Mouse (Mus musculus) liver, embryonic 16.5 days (tissue): Measurements from ENCODE around the gene Efcab3. TPM values are rescaled to one million over a fixed set of nuclear protein-coding genes. Genes with fewer than 3 reads are reported as not detected.

Experiments
- ATAC-seq: fragments of 200-750 bp; cut with Nextera tagmentation; 2 replicates; pipeline ENCODE4 v1.8.0; 2017; ENCODE audit warnings: low read depth, mild to moderate bottlenecking, moderate number of reproducible peaks, moderate library complexity
- H3K27ac ChIP-seq: fragments of 300-500 bp; sonication (generic); 2 replicates; pipeline ENCODE4 v1.5.1; 2014; ENCODE audit warnings: mild to moderate bottlenecking, low read length
- H3K27me3 ChIP-seq: fragments of 300-500 bp; sonication (generic); 2 replicates; pipeline ENCODE4 v1.6.1; 2014; ENCODE audit warnings: low read depth, low read length, mixed read lengths; ENCODE audit not compliant: control insufficient read depth, insufficient read depth
- H3K36me3 ChIP-seq: fragments of 300-500 bp; sonication (generic); 2 replicates; pipeline ENCODE4 v1.6.1; 2014; ENCODE audit warnings: mild to moderate bottlenecking; ENCODE audit not compliant: control insufficient read depth, insufficient read depth
- H3K4me1 ChIP-seq: fragments of 300-500 bp; sonication (generic); 2 replicates; pipeline ENCODE4 v1.6.1; 2014; ENCODE audit warnings: low read depth, low read length, mixed read lengths; ENCODE audit not compliant: control insufficient read depth
- H3K4me2 ChIP-seq: fragments of 300-500 bp; sonication (generic); 2 replicates; pipeline ENCODE4 v1.6.1; 2014; ENCODE audit warnings: low read depth, low read length, mixed read lengths
- H3K4me3 ChIP-seq: fragments of 300-500 bp; sonication (generic); 2 replicates; pipeline ENCODE4 v1.5.1; 2014; ENCODE audit warnings: low read depth, mild to moderate bottlenecking, low read length
- H3K9ac ChIP-seq: fragments of 300-500 bp; sonication (generic); 2 replicates; pipeline ENCODE4 v1.6.1; 2014; ENCODE audit warnings: low read depth, low read length
- H3K9me3 ChIP-seq: fragments of 300-500 bp; sonication (generic); replicated peaks from 2 replicates; pipeline ENCODE4 v1.6.1; 2016; ENCODE audit warnings: low read length; ENCODE audit not compliant: control insufficient read depth
- WGBS: fragments of 180-500 bp; shearing (Covaris S2); extraction: QIAGEN DNeasy Blood & Tissue Kit; methylation state at CpG from one replicate; pipeline ENCODE4 v1.1.7; 2014; ENCODE audit not compliant: insufficient replicate concordance; 5-methylcytosine and 5-hydroxymethylcytosine counted together
- polyA plus RNA-seq: library from polyadenylated mRNA; unstranded; fragments of >200 nt; fragmentation: Nextera tagmentation; extraction: Ambion mirVana; gene quantifications from 2 replicates; pipeline ENCODE4 v1.2.1, GENCODE M21; 2015

Gene Efcab3
- polyA plus RNA-seq, 1 experiment from 2014 or later: 0.13 TPM

GRCm38 (mm10) chr11:105143564-105143963 is 80.2 kb downstream of the Efcab3 start:
- Histone ChIP-seq H3K27ac (peak overlapping the region; percentile 5), H3K4me2 (no peak overlapping the region), H3K9me3 (no peaks in the 10 kb centered on the region), H3K9ac (no peak overlapping the region), H3K4me3 (no peak overlapping the region), H3K4me1 (peaks cover 20% of the 10 kb centered on the region), H3K36me3 (peaks cover 10% of the 10 kb centered on the region; the same call in 1 of the 2 replicates), H3K27me3 (no peaks in the 10 kb centered on the region)
- peak; percentile 80 for ATAC-seq

- no peak overlapping the region for H3K4me2 ChIP-seq
- H3K4me3 ChIP-seq: no peak overlapping the region
- peak; percentile 68 for ATAC-seq
- WGBS: 48% methylated on average over 3 of the region's 3 CpGs
- H3K27me3 ChIP-seq: no peaks in the 10 kb centered on the region
- H3K36me3 ChIP-seq: peaks cover 10% of the 10 kb centered on the region; the same call in 1 of the 2 replicates
- peaks cover 21% of the 10 kb centered on the region for H3K4me1 ChIP-seq
- H3K27ac ChIP-seq: peak overlapping the region; percentile 5
- H3K9me3 ChIP-seq: no peaks in the 10 kb centered on the region
- H3K9ac ChIP-seq: no peak overlapping the region
Measured at GRCm38 (mm10) chr11:105144084-105144483, 80.7 kb downstream of the Efcab3 start.

- no peak overlapping the region for H3K9ac ChIP-seq
- H3K9me3 ChIP-seq: no peaks in the 10 kb centered on the region
- peaks cover 25% of the 10 kb centered on the region for H3K4me1 ChIP-seq
- peaks cover 6% of the 10 kb centered on the region; the same call in 1 of the 2 replicates for H3K36me3 ChIP-seq
- peak overlapping the region; percentile 5 for H3K27ac ChIP-seq
- peak; percentile 35 for ATAC-seq
- no peak overlapping the region for H3K4me3 ChIP-seq
- no peak overlapping the region for H3K4me2 ChIP-seq
- H3K27me3 ChIP-seq: no peaks in the 10 kb centered on the region
- 64% methylated on average over 11 of the region's 11 CpGs for WGBS
Measured at GRCm38 (mm10) chr11:105144508-105145210, 81.3 kb downstream of the Efcab3 start.

- H3K27ac ChIP-seq: peak overlapping the region; percentile 5; the same call in 1 of the 2 replicates
- no peak overlapping the region for H3K9ac ChIP-seq
- no peak overlapping the region for H3K4me3 ChIP-seq
- H3K9me3 ChIP-seq: no peaks in the 10 kb centered on the region
- WGBS: 80% methylated on average over 10 of the region's 10 CpGs
- no peak for ATAC-seq
- H3K4me2 ChIP-seq: no peak overlapping the region
- H3K36me3 ChIP-seq: peaks cover under 1% of the 10 kb centered on the region; the same call in 1 of the 2 replicates
- peaks cover 29% of the 10 kb centered on the region for H3K4me1 ChIP-seq
- H3K27me3 ChIP-seq: no peaks in the 10 kb centered on the region
Measured at GRCm38 (mm10) chr11:105145211-105145610, 81.8 kb downstream of the Efcab3 start.

- no peak for ATAC-seq
- Histone ChIP-seq H3K36me3 (no peaks in the 10 kb centered on the region), H3K4me2 (no peak within 1 kb of the TSS), H3K9me3 (no peaks in the 10 kb centered on the region), H3K4me3 (no peak within 1 kb of the TSS), H3K4me1 (peaks cover 43% of the 10 kb centered on the region), H3K27me3 (no peaks in the 10 kb centered on the region), H3K27ac (peak within 1 kb of the TSS; percentile 35; the same call in 1 of the 2 replicates), H3K9ac (no peak within 1 kb of the TSS)
- 77% methylated on average over 3 of the region's 3 CpGs for WGBS
Measured at GRCm38 (mm10) chr11:105146593-105146992, 83.2 kb downstream of the Efcab3 start, which contains the start of gene Gm10842. Gene Gm10842, plus strand, starts transcription at chr11:105146893.

GRCm38 (mm10) chr11:105149353-105149752 is 86.0 kb downstream of the Efcab3 start:
- 37% methylated on average over 3 of the region's 3 CpGs for WGBS
- Histone ChIP-seq H3K36me3 (no peaks in the 10 kb centered on the region), H3K27me3 (no peaks in the 10 kb centered on the region), H3K4me3 (no peak overlapping the region), H3K4me2 (no peak overlapping the region), H3K9me3 (no peaks in the 10 kb centered on the region), H3K27ac (peak overlapping the region; percentile 48; the same call in 1 of the 2 replicates), H3K4me1 (peaks cover 54% of the 10 kb centered on the region), H3K9ac (no peak overlapping the region)
- no peak for ATAC-seq

- Histone ChIP-seq H3K9me3 (no peaks in the 10 kb centered on the region), H3K27ac (peak overlapping the region; percentile 82), H3K4me1 (peaks cover 49% of the 10 kb centered on the region), H3K36me3 (no peaks in the 10 kb centered on the region), H3K27me3 (no peaks in the 10 kb centered on the region), H3K4me3 (no peak overlapping the region), H3K9ac (no peak overlapping the region), H3K4me2 (no peak overlapping the region)
- WGBS: 77% methylated on average over 1 of the region's 1 CpGs
- ATAC-seq: no peak
Measured at GRCm38 (mm10) chr11:105149766-105150165, 86.4 kb downstream of the Efcab3 start.

GRCm38 (mm10) chr11:105150691-105151090 is 87.3 kb downstream of the Efcab3 start:
- Histone ChIP-seq H3K4me3 (no peak overlapping the region), H3K9me3 (no peaks in the 10 kb centered on the region), H3K36me3 (no peaks in the 10 kb centered on the region), H3K27ac (peak overlapping the region; percentile 82), H3K27me3 (no peaks in the 10 kb centered on the region), H3K9ac (peak overlapping the region; percentile 24; the same call in 1 of the 2 replicates), H3K4me2 (no peak overlapping the region), H3K4me1 (peaks cover 47% of the 10 kb centered on the region)
- 54% methylated on average over 4 of the region's 4 CpGs for WGBS
- no peak for ATAC-seq

GRCm38 (mm10) chr11:105151226-105152016 is 88.0 kb downstream of the Efcab3 start:
- Histone ChIP-seq H3K9ac (peak overlapping the region; percentile 50), H3K4me1 (peaks cover 52% of the 10 kb centered on the region), H3K27ac (peak overlapping the region; percentile 82), H3K4me2 (peak overlapping the region; percentile 68), H3K36me3 (no peaks in the 10 kb centered on the region), H3K4me3 (no peak overlapping the region), H3K9me3 (no peaks in the 10 kb centered on the region), H3K27me3 (no peaks in the 10 kb centered on the region)
- no peak for ATAC-seq
- WGBS: 20% methylated on average over 18 of the region's 19 CpGs
